ENCODE assay signal across 8 mouse cellular contexts in genomic region chr11:121237345-121238128, GRCm38 (mm10). TPM values are rescaled to one million over a fixed set of nuclear protein-coding genes. Genes with fewer than 3 reads are reported as not detected.
DNase-seq lines count a peak whose midpoint lies in the region; ATAC-seq lines count a peak whose summit lies in the region.

No protein-coding gene starts in this region.

- H3K4me3 ChIP-seq in forebrain, embryonic 12.5 days (replicated peaks) = peak overlapping the region; percentile 77
- peak overlapping the region; percentile 76 for H3K4me3 ChIP-seq in limb, embryonic 12.5 days (replicated peaks)
- peak overlapping the region; percentile 80 for H3K4me3 ChIP-seq in midbrain, embryonic 12.5 days

- 6% methylated on average over 28 of the region's 28 CpGs for WGBS in forebrain, embryonic 12.5 days
- WGBS in limb, embryonic 12.5 days = 7% methylated on average over 28 of the region's 28 CpGs
- 6% methylated on average over 28 of the region's 28 CpGs for WGBS in midbrain, embryonic 12.5 days

- peaks cover 33% of the 10 kb centered on the region for H3K4me1 ChIP-seq in forebrain, embryonic 12.5 days
- peaks cover 16% of the 10 kb centered on the region for H3K4me1 ChIP-seq in limb, embryonic 12.5 days (replicated peaks)
- peaks cover 22% of the 10 kb centered on the region for H3K4me1 ChIP-seq in midbrain, embryonic 12.5 days

- peak overlapping the region; percentile 99 for H3K27ac ChIP-seq in forebrain, embryonic 12.5 days
- H3K27ac ChIP-seq in limb, embryonic 12.5 days = peak overlapping the region; percentile 96
- H3K27ac ChIP-seq in midbrain, embryonic 12.5 days (replicated peaks) = peak overlapping the region; percentile 98

- H3K9ac ChIP-seq in forebrain, embryonic 12.5 days = peak overlapping the region; percentile 81
- H3K9ac ChIP-seq in limb, embryonic 12.5 days (replicated peaks) = peak overlapping the region; percentile 75
- H3K9ac ChIP-seq in midbrain, embryonic 12.5 days (replicated peaks) = peak overlapping the region; percentile 82

- ATAC-seq in forebrain, embryonic 12.5 days (ENCODE audit: low FRiP score) = 0 out of 2 replicates have a peak, but pooled peaks have one; percentile 1
- no peak; the same call in 1 of the 2 replicates for ATAC-seq in limb, embryonic 12.5 days (ENCODE audit: insufficient number of reproducible peaks, insufficient read depth, low FRiP score, low TSS enrichment, low read depth)
- ATAC-seq in midbrain, embryonic 12.5 days (ENCODE audit: low FRiP score, low read depth) = no peak; the same call in 1 of the 2 replicates

- peak overlapping the region; percentile 56 for H3K4me2 ChIP-seq in forebrain, embryonic 12.5 days
- peak overlapping the region; percentile 55 for H3K4me2 ChIP-seq in limb, embryonic 12.5 days
- H3K4me2 ChIP-seq in midbrain, embryonic 12.5 days (replicated peaks) = peak overlapping the region; percentile 53

- H3K27me3 ChIP-seq in forebrain, embryonic 12.5 days = no peaks in the 10 kb centered on the region
- H3K27me3 ChIP-seq in limb, embryonic 12.5 days = no peaks in the 10 kb centered on the region
- H3K27me3 ChIP-seq in midbrain, embryonic 12.5 days = no peaks in the 10 kb centered on the region

- peak; percentile 9 for DNase-seq in ovary, postnatal 10 days (ENCODE audit: low spot score)
- no peak for DNase-seq in ovary, adult 18-20 months (ENCODE audit: low spot score)
- DNase-seq in T-cell, adult 2 months (ENCODE audit: low spot score) = peak; percentile 50
- DNase-seq in cerebellum, adult 9-11 months = no peak
- no peak for DNase-seq in frontal cortex, postnatal 14 days (ENCODE audit: low spot score in 2 of 2)

- H3K9me3 ChIP-seq in forebrain, embryonic 12.5 days = no peaks in the 10 kb centered on the region
- H3K9me3 ChIP-seq in limb, embryonic 12.5 days = no peaks in the 10 kb centered on the region
- no peaks in the 10 kb centered on the region for H3K9me3 ChIP-seq in midbrain, embryonic 12.5 days

- peaks cover 29% of the 10 kb centered on the region for H3K36me3 ChIP-seq in forebrain, embryonic 12.5 days (replicated peaks)
- peaks cover 39% of the 10 kb centered on the region for H3K36me3 ChIP-seq in limb, embryonic 12.5 days
- peaks cover 25% of the 10 kb centered on the region for H3K36me3 ChIP-seq in midbrain, embryonic 12.5 days

RNA-seq across cellular contexts. Expression of gene Narf, which starts 0.5 kb away (rescaled TPM):
- polyA plus RNA-seq in forebrain, embryonic 12.5 days (2016; fragmentation: Nextera tagmentation; extraction: Ambion mirVana) = 65.0 and 72.4 TPM in 2 replicates
- 68.4 and 75.2 TPM in 2 replicates for polyA plus RNA-seq in limb, embryonic 12.5 days (2016; fragmentation: Nextera tagmentation; extraction: Ambion mirVana)
- 78.7 and 84.5 TPM in 2 replicates for polyA plus RNA-seq in midbrain, embryonic 12.5 days (2016; fragmentation: Nextera tagmentation; extraction: Ambion mirVana)

RNA-seq across cellular contexts. Expression of gene Cybc1, which starts 8.4 kb away (rescaled TPM):
- 33.3 and 34.0 TPM in 2 replicates for polyA plus RNA-seq in forebrain, embryonic 12.5 days (2016; fragmentation: Nextera tagmentation; extraction: Ambion mirVana)
- 36.3 and 40.1 TPM in 2 replicates for polyA plus RNA-seq in limb, embryonic 12.5 days (2016; fragmentation: Nextera tagmentation; extraction: Ambion mirVana)
- 38.8 and 41.1 TPM in 2 replicates for polyA plus RNA-seq in midbrain, embryonic 12.5 days (2016; fragmentation: Nextera tagmentation; extraction: Ambion mirVana)

RNA-seq across cellular contexts. Expression of gene Foxk2, which starts 22.3 kb away (rescaled TPM):
- polyA plus RNA-seq in forebrain, embryonic 12.5 days (2016; fragmentation: Nextera tagmentation; extraction: Ambion mirVana) = 13.0 and 13.8 TPM in 2 replicates
- 11.2 and 12.5 TPM in 2 replicates for polyA plus RNA-seq in limb, embryonic 12.5 days (2016; fragmentation: Nextera tagmentation; extraction: Ambion mirVana)
- polyA plus RNA-seq in midbrain, embryonic 12.5 days (2016; fragmentation: Nextera tagmentation; extraction: Ambion mirVana) = 11.2 and 11.7 TPM in 2 replicates

RNA-seq across cellular contexts. Expression of gene Ogfod3, which starts 33.0 kb away (rescaled TPM):
- 16.1 and 19.7 TPM in 2 replicates for polyA plus RNA-seq in forebrain, embryonic 12.5 days (2016; fragmentation: Nextera tagmentation; extraction: Ambion mirVana)
- polyA plus RNA-seq in limb, embryonic 12.5 days (2016; fragmentation: Nextera tagmentation; extraction: Ambion mirVana) = 16.3 and 17.5 TPM in 2 replicates
- 17.3 and 18.5 TPM in 2 replicates for polyA plus RNA-seq in midbrain, embryonic 12.5 days (2016; fragmentation: Nextera tagmentation; extraction: Ambion mirVana)

RNA-seq across cellular contexts. Expression of gene Hexdc, which starts 33.3 kb away (rescaled TPM):
- 7.9 and 8.4 TPM in 2 replicates for polyA plus RNA-seq in forebrain, embryonic 12.5 days (2016; fragmentation: Nextera tagmentation; extraction: Ambion mirVana)
- 9.5 and 10.6 TPM in 2 replicates for polyA plus RNA-seq in limb, embryonic 12.5 days (2016; fragmentation: Nextera tagmentation; extraction: Ambion mirVana)
- polyA plus RNA-seq in midbrain, embryonic 12.5 days (2016; fragmentation: Nextera tagmentation; extraction: Ambion mirVana) = 11.6 and 11.9 TPM in 2 replicates

Comparison
In these comparisons a context has a peak if more than half of its experiments do, and no peak if none do; other contexts are left out.
1. DNase-seq: peak in ovary, postnatal 10 days (single experiment) and T-cell, adult 2 months (single experiment); none in ovary, adult 18-20 months (single experiment), cerebellum, adult 9-11 months (single experiment) and frontal cortex, postnatal 14 days (0 of 2).
2. Peak in every context shown above with its lines, with median percentiles within 50 percentile points of each other: H3K27ac ChIP-seq, H3K4me2 ChIP-seq, H3K4me3 ChIP-seq and H3K9ac ChIP-seq.